Mouse (Mus musculus): ENCODE measurements around the gene Usp25.
A peak's percentile ranks its signal among the peaks of the same experiment; 100 is the strongest.

Usp25 gene

GRCm38 (mm10) chr16:77034329-77034728 is 20.8 kb downstream of the Usp25 start:
- no peak for DNase-seq (ENCODE audit: extremely low read depth, low read depth)

GRCm38 (mm10) chr16:77034751-77035150 is 21.2 kb downstream of the Usp25 start:
- DNase-seq (ENCODE audit: extremely low read depth, low read depth): no peak

- no peak for DNase-seq (ENCODE audit: extremely low read depth, low read depth)
These were observed 28.1 kb downstream of the Usp25 start for GRCm38 (mm10) chr16:77041573-77041972.

DNA sequence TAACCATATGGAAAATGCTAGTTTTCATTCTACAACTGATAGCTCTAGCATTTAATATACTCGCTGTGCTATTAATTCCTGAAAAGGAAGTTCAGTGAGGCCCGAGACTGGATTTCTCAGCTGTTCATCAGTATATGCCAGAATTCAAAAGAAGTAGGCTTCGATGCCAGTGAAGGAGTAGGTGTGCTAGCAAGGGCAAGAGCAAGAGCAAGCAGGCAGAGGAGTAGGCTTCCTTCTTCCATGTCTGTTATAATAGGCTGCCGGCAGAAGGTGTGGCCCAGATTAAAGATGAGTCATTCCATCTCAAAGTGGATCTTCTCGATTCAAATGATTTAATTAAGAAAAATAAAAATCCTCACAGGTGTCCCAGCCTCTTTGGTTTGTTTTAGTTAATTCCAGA is 30.0 kb downstream of the Usp25 start:
- DNase-seq (ENCODE audit: extremely low read depth, low read depth): no peak

- no peak for DNase-seq (ENCODE audit: extremely low read depth, low read depth)
These were observed 40.7 kb downstream of the Usp25 start for GRCm38 (mm10) chr16:77054184-77054583.

DNA sequence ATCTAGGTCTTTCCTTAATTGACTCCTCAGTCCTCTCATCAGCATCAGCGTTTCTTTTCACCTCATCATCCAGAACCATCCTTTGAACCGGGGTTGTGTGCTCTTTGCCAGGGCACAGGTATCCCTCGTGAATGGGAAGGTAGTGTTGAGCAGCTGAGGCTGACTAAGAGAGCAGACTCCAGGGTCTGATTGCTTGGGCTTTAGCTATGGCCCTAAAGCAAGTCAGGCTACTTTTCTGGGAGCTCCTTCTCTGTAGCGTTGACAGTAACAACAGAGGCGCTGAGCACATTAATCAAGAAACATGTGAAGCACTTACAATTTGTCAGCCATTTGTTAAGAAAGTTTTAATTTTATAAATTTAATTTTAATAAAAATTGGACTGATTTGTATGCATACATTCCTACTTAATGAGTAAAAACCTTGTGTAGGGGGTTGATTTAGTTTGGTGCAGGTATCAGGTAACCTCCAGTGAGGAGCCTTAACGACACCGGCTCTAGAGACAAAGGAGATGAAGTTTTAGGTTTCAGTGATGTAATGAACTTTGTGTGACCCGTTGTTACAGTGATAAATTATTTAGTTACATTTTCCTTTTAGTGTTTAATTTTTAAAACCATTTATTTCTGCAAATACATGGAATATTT is 42.1 kb downstream of the Usp25 start:
- no peak for DNase-seq (ENCODE audit: extremely low read depth, low read depth)

DNA sequence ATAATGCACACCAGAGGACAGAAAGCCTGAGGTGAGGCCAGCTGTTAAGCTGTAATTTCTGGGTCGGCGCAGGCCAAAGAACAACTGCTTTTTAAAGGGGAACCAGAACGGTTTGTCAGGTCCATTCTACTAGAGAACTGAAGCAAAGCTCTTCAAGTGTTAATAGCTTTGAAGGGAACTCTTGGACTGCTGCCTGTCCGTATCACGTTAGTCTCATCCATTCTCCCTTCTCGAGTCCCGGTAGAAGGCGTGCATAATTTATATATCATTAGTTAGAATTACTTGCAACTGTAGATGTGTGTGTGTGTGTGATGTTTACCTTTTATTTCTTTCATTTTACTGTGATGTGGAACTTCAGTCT is 42.6 kb downstream of the Usp25 start:
- DNase-seq (ENCODE audit: extremely low read depth, low read depth): no peak

DNA sequence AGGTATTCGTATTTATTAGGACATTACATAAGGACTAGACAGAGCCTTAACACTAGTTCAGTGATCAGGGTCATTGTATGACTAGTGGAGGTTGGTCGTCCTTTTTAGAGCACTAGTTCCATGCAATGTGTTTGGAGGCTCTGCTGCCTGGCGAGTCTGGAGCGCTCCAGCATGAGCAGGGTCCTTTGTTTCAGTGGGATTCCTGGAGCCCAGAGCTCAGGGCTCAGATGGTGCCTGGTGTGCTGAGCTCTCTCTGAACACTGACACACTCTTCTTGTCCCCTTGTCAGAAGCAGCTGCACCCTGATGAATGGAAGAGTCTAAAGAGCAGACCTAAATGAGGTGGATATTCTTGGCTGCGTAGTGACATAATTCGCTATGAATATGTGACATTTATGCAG is 45.1 kb downstream of the Usp25 start:
- DNase-seq (ENCODE audit: extremely low read depth, low read depth): no peak

DNA sequence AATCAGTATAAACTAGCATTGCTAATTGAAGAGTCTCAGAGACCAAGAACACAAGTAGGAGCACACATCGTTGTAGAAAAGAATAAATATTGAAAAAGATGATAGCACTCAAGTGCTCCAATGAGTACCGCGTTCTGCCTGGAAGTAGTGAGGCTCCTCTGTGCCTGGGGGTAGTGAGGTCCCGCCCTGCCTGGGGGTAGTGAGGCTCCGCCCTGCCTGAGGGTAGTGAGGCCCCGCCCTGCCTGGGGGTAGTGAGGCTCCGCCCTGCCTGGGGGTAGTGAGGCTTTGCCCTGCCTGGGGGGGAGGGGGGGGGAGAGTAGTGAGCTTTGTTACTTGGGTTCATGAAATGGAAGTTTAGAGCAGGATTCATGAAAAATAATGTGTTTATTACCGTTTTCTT is 46.7 kb downstream of the Usp25 start:
- DNase-seq (ENCODE audit: extremely low read depth, low read depth): no peak

DNA sequence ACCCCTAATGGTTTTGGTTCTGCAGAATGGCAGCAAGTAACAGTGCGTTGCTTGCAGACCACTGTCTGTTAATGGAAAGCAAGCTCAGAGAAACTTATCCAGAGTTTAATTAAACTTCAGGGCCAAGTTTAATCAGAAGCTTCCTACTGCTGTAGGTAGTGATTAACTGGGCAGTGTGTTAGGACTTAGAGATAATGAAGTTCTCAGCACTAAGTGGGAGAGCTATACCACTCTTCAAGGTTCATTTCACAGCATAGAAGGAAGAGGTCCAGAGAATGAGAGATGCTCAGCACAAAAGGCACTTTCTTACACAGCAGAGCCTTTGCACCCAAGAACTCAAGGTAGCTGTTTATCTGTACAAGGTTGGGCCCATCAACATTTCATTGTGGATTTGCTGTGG is 50.4 kb downstream of the Usp25 start:
- no peak for DNase-seq (ENCODE audit: extremely low read depth, low read depth)

- no peak for DNase-seq (ENCODE audit: extremely low read depth, low read depth)
These were observed 63.6 kb downstream of the Usp25 start for GRCm38 (mm10) chr16:77076954-77077735.

- no peak for DNase-seq (ENCODE audit: extremely low read depth, low read depth)
These were observed 64.2 kb downstream of the Usp25 start for GRCm38 (mm10) chr16:77077736-77078005.

GRCm38 (mm10) chr16:77084071-77084470 is 70.6 kb downstream of the Usp25 start:
- DNase-seq (ENCODE audit: extremely low read depth, low read depth): no peak

DNA sequence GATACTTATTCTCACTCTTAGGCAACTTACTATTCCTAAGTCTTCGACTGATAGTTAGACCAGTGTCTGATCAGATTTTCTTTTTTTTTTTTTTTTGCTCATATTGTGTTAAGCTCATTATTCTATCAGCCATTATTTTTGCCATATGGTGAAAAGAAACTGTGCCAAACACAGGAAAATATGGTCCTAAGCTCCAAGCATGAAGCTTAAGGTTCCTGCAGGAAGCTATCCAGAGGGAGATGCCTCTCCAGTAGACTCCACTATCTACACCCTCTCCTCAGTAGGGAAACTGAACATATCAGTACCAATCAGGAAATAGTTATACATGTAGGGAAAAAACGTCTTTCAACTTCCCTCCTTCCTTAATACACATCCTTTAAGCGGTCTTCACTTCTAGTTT is 76.3 kb downstream of the Usp25 start:
- no peak for DNase-seq (ENCODE audit: extremely low read depth, low read depth)

DNA sequence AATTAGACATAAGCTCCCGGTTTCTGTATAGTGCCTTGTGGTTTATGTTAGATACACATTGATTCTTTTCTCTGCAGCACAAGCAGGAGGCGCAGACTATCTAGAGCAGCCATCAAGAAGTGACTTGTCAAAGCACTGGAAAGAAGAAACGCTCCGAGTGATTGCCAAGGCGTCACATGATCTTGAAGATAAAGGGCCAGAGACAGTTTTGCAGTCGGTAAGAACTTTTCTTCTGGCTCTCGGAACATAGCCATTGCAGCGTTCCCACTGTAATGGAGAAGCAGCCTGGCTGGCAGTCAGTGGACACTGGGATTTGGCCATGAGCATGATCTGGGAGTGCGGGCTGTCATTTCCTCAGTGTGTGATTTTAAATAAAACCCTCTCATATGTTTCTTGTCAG is 80.0 kb downstream of the Usp25 start:
- no peak for DNase-seq (ENCODE audit: extremely low read depth, low read depth)

DNA sequence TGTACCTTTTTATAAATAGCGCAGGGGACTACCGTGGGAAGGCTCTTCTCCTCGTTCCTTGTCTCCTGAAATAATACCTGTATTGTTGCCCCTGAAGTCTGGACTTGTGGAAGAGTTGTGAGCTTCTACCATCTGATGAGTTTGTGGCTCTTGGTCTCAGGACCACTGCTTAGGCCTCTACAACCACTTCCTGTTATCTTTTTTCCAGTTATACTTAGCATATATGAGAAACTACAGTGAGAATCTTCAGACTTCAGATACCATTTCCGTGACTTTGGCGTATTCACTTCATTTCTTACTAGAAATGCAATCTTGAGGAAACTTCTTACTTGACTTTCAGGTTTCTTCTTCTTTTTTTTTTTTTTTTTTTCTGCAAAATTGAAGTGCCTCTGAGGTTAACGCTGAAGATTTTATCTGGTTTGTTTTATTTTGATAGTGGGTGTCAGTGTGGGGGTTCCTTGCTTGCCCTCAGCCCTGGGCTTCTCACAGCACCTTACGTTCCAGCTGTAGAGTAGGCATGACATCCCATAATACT is 81.6 kb downstream of the Usp25 start:
- no peak for DNase-seq (ENCODE audit: extremely low read depth, low read depth)

GRCm38 (mm10) chr16:77099018-77099869 is 85.7 kb downstream of the Usp25 start:
- DNase-seq (ENCODE audit: extremely low read depth, low read depth): peak; percentile 30

DNA sequence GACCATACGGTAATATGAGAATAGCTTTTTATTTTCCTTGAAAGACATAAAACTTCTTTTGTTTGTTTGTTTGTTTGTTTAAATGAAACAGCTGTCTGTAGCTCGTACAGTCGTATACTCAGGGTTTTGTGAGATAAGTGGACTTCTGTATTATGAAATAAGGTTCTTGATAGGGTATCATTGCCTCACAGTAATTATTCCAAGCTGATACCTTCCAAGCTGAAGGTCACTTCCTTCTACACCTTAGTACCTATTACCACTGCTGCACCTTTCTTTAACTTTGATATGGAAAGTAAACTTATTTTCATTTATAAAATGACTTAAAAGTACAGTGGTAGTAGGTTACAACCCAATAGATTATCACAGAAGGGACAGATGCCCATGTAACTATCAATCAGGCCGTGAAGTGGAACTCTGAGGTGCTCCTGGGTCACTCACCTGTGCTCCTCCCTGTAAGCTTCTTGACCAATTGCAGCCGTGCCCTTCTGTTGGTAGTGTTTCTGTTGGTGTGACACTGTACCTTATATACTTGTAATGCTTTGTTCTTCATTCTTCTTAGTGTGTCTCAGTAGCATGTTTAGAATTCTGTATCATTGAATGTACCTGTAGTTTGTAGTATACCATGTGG is 90.2 kb downstream of the Usp25 start:
- DNase-seq (ENCODE audit: extremely low read depth, low read depth): no peak

DNA sequence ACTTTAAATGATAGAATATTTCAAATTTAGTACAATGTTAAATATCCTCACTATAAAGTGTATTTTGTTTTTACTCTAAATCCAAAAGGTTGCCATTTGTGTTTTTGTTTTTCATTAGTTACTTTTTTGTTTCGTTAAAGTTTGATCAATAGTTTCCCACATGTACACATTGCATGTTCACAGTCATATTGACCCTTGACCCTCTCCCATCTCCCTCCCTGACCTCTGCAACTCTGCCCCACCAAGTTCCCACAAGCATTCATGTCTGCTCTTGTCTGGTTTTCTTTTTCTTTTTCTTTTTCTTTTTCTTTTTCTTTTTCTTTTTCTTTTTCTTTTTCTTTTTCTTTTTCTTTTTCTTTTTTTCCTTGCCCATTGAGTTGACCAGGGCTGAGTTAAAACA is 97.8 kb downstream of the Usp25 start:
- no peak for DNase-seq (ENCODE audit: extremely low read depth, low read depth)

DNA sequence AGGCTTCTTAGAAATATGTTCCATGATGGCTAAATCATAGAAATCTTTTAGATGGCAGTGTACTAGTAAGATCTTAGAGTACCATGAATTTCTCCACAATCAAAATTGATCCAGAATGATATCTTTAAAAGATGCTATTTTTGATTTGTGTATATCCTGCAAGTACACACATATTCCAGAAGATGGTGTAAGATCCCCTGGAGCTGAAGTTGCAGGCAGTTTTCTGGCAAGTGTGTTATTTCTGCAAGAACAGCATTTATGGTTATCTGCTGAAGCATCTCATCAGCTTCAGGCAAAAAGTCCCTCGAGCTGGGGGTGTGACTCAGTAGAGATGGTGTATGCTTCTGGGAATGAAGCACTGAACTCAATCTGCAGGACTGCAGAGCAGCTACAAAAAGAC is 112.4 kb downstream of the Usp25 start:
- no peak for DNase-seq (ENCODE audit: extremely low read depth, low read depth)

- peak; percentile 28 for DNase-seq (ENCODE audit: extremely low read depth, low read depth)
These were observed 115.2 kb downstream of the Usp25 start for GRCm38 (mm10) chr16:77128683-77129082.

DNA sequence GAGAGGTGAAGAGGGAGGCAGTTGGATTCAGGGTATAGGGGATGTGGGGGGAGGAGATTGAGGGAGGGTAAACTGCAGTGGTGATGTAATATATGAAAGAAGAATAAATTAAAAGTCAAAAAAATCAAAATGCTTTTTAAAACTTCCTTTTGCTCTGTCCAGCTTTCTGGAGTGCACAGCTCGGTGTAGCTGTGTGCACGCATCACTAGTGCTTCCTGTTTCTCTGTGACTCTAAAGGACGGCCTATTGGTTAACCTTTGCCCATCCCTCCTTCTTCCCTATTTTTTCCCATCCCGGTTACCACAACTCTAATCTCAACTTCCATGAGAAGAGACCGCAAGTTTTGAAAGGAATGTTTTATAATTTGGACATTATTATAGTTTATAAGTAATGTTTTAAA is 119.5 kb downstream of the Usp25 start:
- no peak for DNase-seq (ENCODE audit: extremely low read depth, low read depth)
